8 mouse cellular contexts compared by ENCODE assay signal in the genomic region with DNA sequence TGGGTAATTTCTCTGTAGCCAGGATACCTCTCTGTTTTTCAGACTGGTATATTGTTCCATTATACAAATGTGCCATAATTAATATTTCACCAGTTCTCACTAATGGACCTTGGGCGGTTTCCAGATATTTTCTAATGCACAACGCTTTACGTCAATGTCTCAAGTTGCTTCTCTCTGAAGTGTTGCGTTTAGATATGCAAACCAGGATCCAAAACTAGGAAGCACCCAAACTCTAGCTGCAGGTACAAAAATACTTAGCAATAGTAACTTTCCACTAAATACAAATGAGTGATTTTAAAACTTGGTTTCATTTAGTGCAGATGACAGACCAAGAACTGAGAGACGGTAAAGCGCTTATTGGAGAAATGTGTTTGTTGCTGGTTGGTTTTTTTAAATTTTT. TPM values are rescaled to one million over a fixed set of nuclear protein-coding genes. Genes with fewer than 3 reads are reported as not detected.
DNase-seq lines count a peak whose midpoint lies in the region; ATAC-seq and TF ChIP-seq lines count a peak whose summit lies in the region.

No protein-coding gene starts in this region.

- no peak for TF ChIP-seq CTCF in MEL (IDR thresholded peaks at IDR 0.05 in 2 of 3, conservative IDR thresholded peaks at IDR 0.05 in 1 of 3; ENCODE audit: control insufficient read depth in 1 of 3, insufficient read depth in 1 of 3, low read depth in 2 of 3, low read length in 3 of 3, poor library complexity in 1 of 3, severe bottlenecking in 1 of 3)
- TF ChIP-seq CTCF in heart, postnatal 0 days (IDR thresholded peaks at IDR 0.05; ENCODE audit: low read depth): no peak

- H3K9me3 ChIP-seq in heart, embryonic 13.5 days: no peaks in the 10 kb centered on the region
- no peaks in the 10 kb centered on the region for H3K9me3 ChIP-seq in MEL (replicated peaks; ENCODE audit: insufficient read depth, low read length)
- H3K9me3 ChIP-seq in heart, postnatal 0 days (replicated peaks; ENCODE audit: control insufficient read depth, low read length): no peaks in the 10 kb centered on the region
- no peaks in the 10 kb centered on the region for H3K9me3 ChIP-seq in midbrain, embryonic 13.5 days

- H3K36me3 ChIP-seq in heart, embryonic 13.5 days: peaks cover 9% of the 10 kb centered on the region
- H3K36me3 ChIP-seq in MEL (ENCODE audit: control insufficient read depth in 1 of 2, insufficient read depth in 2 of 2, low read length in 2 of 2): peaks cover 3 to 20% of the 10 kb centered on the region in 2 experiments; a peak in 3 of 4 replicates
- no peaks in the 10 kb centered on the region for H3K36me3 ChIP-seq in heart, postnatal 0 days (replicated peaks; ENCODE audit: control insufficient read depth, insufficient read depth, low read length)
- H3K36me3 ChIP-seq in midbrain, embryonic 13.5 days: no peaks in the 10 kb centered on the region

- H3K27ac ChIP-seq in heart, embryonic 13.5 days (replicated peaks): peak overlapping the region; percentile 94
- peak overlapping the region; percentile 42; the same call in 1 of the 2 replicates for H3K27ac ChIP-seq in MEL (ENCODE audit: control insufficient read depth, low read depth, low read length)
- H3K27ac ChIP-seq in heart, postnatal 0 days (ENCODE audit: low read depth): peak overlapping the region; percentile 98
- H3K27ac ChIP-seq in midbrain, embryonic 13.5 days: peak overlapping the region; percentile 89; the same call in 1 of the 2 replicates

- peak overlapping the region; percentile 98 for H3K4me3 ChIP-seq in heart, embryonic 13.5 days
- H3K4me3 ChIP-seq in MEL (ENCODE audit: control insufficient read depth in 1 of 2, insufficient read depth in 1 of 2, low read depth in 2 of 2, low read length in 2 of 2): peak overlapping the region; percentile 76 to 87
- peak overlapping the region; percentile 99 for H3K4me3 ChIP-seq in heart, postnatal 0 days (ENCODE audit: low read depth, low read length)
- peak overlapping the region; percentile 93 for H3K4me3 ChIP-seq in midbrain, embryonic 13.5 days (replicated peaks)

- WGBS in heart, embryonic 13.5 days: 3% methylated on average over 6 of the region's 6 CpGs
- 2% methylated on average over 6 of the region's 6 CpGs for WGBS in heart, postnatal 0 days
- WGBS in midbrain, embryonic 13.5 days: 9% methylated on average over 6 of the region's 6 CpGs

- H3K9ac ChIP-seq in heart, embryonic 13.5 days: peak overlapping the region; percentile 98
- peak overlapping the region; percentile 79 for H3K9ac ChIP-seq in MEL (ENCODE audit: control insufficient read depth, low read depth, low read length, poor library complexity, severe bottlenecking)
- peak overlapping the region; percentile 100 for H3K9ac ChIP-seq in heart, postnatal 0 days (replicated peaks; ENCODE audit: low read depth, low read length)
- H3K9ac ChIP-seq in midbrain, embryonic 13.5 days (replicated peaks): peak overlapping the region; percentile 96

- TF ChIP-seq POLR2A in MEL (IDR thresholded peaks at IDR 0.05; ENCODE audit: control insufficient read depth in 1 of 2, insufficient read depth in 1 of 2, low read depth in 1 of 2, low read length in 2 of 2, poor library complexity in 1 of 2): no peak

- no peak for TF ChIP-seq EP300 in MEL (IDR thresholded peaks at IDR 0.05; ENCODE audit: low read depth in 1 of 2, low read length in 2 of 2)
- no peak for TF ChIP-seq EP300 in heart, postnatal 0 days (IDR thresholded peaks at IDR 0.05; ENCODE audit: low read depth)

- peak overlapping the region; percentile 78 for H3K4me2 ChIP-seq in heart, embryonic 13.5 days
- H3K4me2 ChIP-seq in heart, postnatal 0 days (ENCODE audit: low read depth, low read length): peak overlapping the region; percentile 73
- peak overlapping the region; percentile 75 for H3K4me2 ChIP-seq in midbrain, embryonic 13.5 days (replicated peaks)

- no peak for ATAC-seq in heart, embryonic 13.5 days (ENCODE audit: extremely low read depth, insufficient number of reproducible peaks, low FRiP score, low TSS enrichment)
- no peak for ATAC-seq in heart, postnatal 0 days (ENCODE audit: insufficient read depth, low read depth)
- ATAC-seq in midbrain, embryonic 13.5 days: no peak

- DNase-seq in heart, adult 9 months (ENCODE audit: low spot score in 2 of 2): no peak
- peak; percentile 65 for DNase-seq in MEL (ENCODE audit: low read depth, low spot score)
- no peak for DNase-seq in heart, postnatal 0 days (ENCODE audit: low spot score)
- no peak for DNase-seq in left cerebral cortex, postnatal 4 days
- DNase-seq in gastrocnemius, adult 18-20 months (ENCODE audit: low spot score): no peak
- DNase-seq in thymus, postnatal 25 days: no peak

- peaks cover 33% of the 10 kb centered on the region for H3K79me2 ChIP-seq in MEL (ENCODE audit: control insufficient read depth, insufficient read depth, low read length, poor library complexity)

- H3K27me3 ChIP-seq in heart, embryonic 13.5 days (replicated peaks): no peaks in the 10 kb centered on the region
- H3K27me3 ChIP-seq in MEL (ENCODE audit: control insufficient read depth in 1 of 2, insufficient read depth in 2 of 2, low read length in 2 of 2): peaks cover 0 to 3% of the 10 kb centered on the region in 2 experiments; a peak in 3 of 4 replicates
- H3K27me3 ChIP-seq in heart, postnatal 0 days (ENCODE audit: control insufficient read depth, insufficient read depth, low read length): no peaks in the 10 kb centered on the region
- H3K27me3 ChIP-seq in midbrain, embryonic 13.5 days: no peaks in the 10 kb centered on the region

- TF ChIP-seq RAD21 in MEL (IDR thresholded peaks at IDR 0.05; ENCODE audit: low read depth, low read length): no peak

- peaks cover 60% of the 10 kb centered on the region for H3K4me1 ChIP-seq in heart, embryonic 13.5 days
- H3K4me1 ChIP-seq in MEL (ENCODE audit: control insufficient read depth in 1 of 2, insufficient read depth in 2 of 2, low read length in 2 of 2): peaks cover 7 to 15% of the 10 kb centered on the region in 2 experiments
- peaks cover 31% of the 10 kb centered on the region for H3K4me1 ChIP-seq in heart, postnatal 0 days (ENCODE audit: control insufficient read depth, insufficient read depth)
- peaks cover 33% of the 10 kb centered on the region for H3K4me1 ChIP-seq in midbrain, embryonic 13.5 days (replicated peaks)

- intact Hi-C loops in left cerebral cortex, postnatal 4 days (cut with DNase I): no loop called here

TF ChIP-seq in MEL, 35 proteins besides CTCF, POLR2A, EP300 and RAD21:
- TF ChIP-seq SIN3A (IDR thresholded peaks at IDR 0.05; ENCODE audit: low read length) (peak; percentile 42; the same call in 1 of the 2 replicates), MAX (IDR thresholded peaks at IDR 0.05; ENCODE audit: low read length) (no peak)

RNA-seq across cellular contexts. Expression of gene Ppp1r2, which starts 1.0 kb away (rescaled TPM):
- 92.6 and 93.3 TPM in 2 replicates for polyA plus RNA-seq in heart, embryonic 13.5 days (2015; fragmentation: Nextera tagmentation; extraction: Ambion mirVana)
- total RNA-seq in MEL (2012; rRNA removed): 31.2 and 33.8 TPM in 2 replicates
- polyA plus RNA-seq in MEL (2012; ENCODE audit: insufficient read depth in 1 of 2, insufficient read length in 2 of 2, low read depth in 1 of 2, low replicate concordance in 2 of 2, missing spikeins in 1 of 2): 10 to 100 TPM in 1 of 2 experiments, not detected in 1; 36.2 TPM
- total RNA-seq in heart, postnatal 0 days (2014; rRNA removed; ENCODE audit: low replicate concordance): 83.5 and 87.1 TPM in 2 replicates
- 114 and 125 TPM in 2 replicates for polyA plus RNA-seq in heart, postnatal 0 days (2015; fragmentation: Nextera tagmentation; extraction: Ambion mirVana)
- polyA plus RNA-seq in midbrain, embryonic 13.5 days (2015; fragmentation: Nextera tagmentation; extraction: Ambion mirVana): 95.4 and 98.6 TPM in 2 replicates
- total RNA-seq in left cerebral cortex, postnatal 4 days (2021): 10 to 100 TPM; 59.1 to 59.2 TPM
- 10 to 100 TPM; 83.4 to 98.3 TPM for total RNA-seq in gastrocnemius, adult 18-20 months (2021)

RNA-seq across cellular contexts. Expression of gene Apod, which starts 40.5 kb away (rescaled TPM):
- 0.23 TPM in 1 of 2 replicates, not detected in the other for polyA plus RNA-seq in heart, embryonic 13.5 days (2015; fragmentation: Nextera tagmentation; extraction: Ambion mirVana)
- not detected in 2 replicates for total RNA-seq in MEL (2012; rRNA removed)
- not detected for polyA plus RNA-seq in MEL (2012; ENCODE audit: insufficient read depth in 1 of 2, insufficient read length in 2 of 2, low read depth in 1 of 2, low replicate concordance in 2 of 2, missing spikeins in 1 of 2)
- total RNA-seq in heart, postnatal 0 days (2014; rRNA removed; ENCODE audit: low replicate concordance): not detected in 2 replicates
- 0.51 and 0.75 TPM in 2 replicates for polyA plus RNA-seq in heart, postnatal 0 days (2015; fragmentation: Nextera tagmentation; extraction: Ambion mirVana)
- 57.5 and 65.5 TPM in 2 replicates for polyA plus RNA-seq in midbrain, embryonic 13.5 days (2015; fragmentation: Nextera tagmentation; extraction: Ambion mirVana)
- total RNA-seq in left cerebral cortex, postnatal 4 days (2021): 10 to 100 TPM; 30.6 to 35.9 TPM
- 10 to 100 TPM; 41.6 to 82.1 TPM for total RNA-seq in gastrocnemius, adult 18-20 months (2021)

Comparison
In these comparisons a context has a peak if more than half of its experiments do, and no peak if none do; other contexts are left out.
1. H3K27ac ChIP-seq: peak in every context shown above with its lines; median percentile 98 in heart, postnatal 0 days; 94 in heart, embryonic 13.5 days; 89 in midbrain, embryonic 13.5 days; 42 in MEL.
2. RNA of gene Apod, which starts 40.5 kb away (total RNA-seq): 41.6 to 82.1 TPM in gastrocnemius, adult 18-20 months and 30.6 to 35.9 TPM in left cerebral cortex, postnatal 4 days; not detected in MEL and not detected in heart, postnatal 0 days; every median in the first group is over 10 times any median in the second.
3. Peak in every context shown above with its lines, with median percentiles within 50 percentile points of each other: H3K4me2 ChIP-seq, H3K4me3 ChIP-seq and H3K9ac ChIP-seq.